Mouse (Mus musculus) lung, postnatal 14 days (tissue): ENCODE results near the gene Kmt5a.

Experiments used
- DNase-seq: peaks from one replicate; pipeline ENCODE4 v3.0.0; 2021

Kmt5a gene

GRCm38 (mm10) chr5:124439447-124440093 lies at the start of gene Kmt5a:
Kmt5a (plus strand) TSS chr5:124439930.
- DNase-seq: peak; percentile 93

- DNase-seq: no peak
Observed at GRCm38 (mm10) chr5:124392412-124392811, 47.3 kb upstream of the Kmt5a start.

- no peak for DNase-seq
Observed at GRCm38 (mm10) chr5:124393726-124394125, 46.0 kb upstream of the Kmt5a start.

- no peak for DNase-seq
Observed at GRCm38 (mm10) chr5:124410808-124411207, 28.9 kb upstream of the Kmt5a start.

- DNase-seq: no peak
Observed at GRCm38 (mm10) chr5:124412163-124412562, 27.6 kb upstream of the Kmt5a start.

GRCm38 (mm10) chr5:124418903-124419302 lies 20.8 kb upstream of the Kmt5a start:
- no peak for DNase-seq

GRCm38 (mm10) chr5:124421786-124422185 lies 17.9 kb upstream of the Kmt5a start:
- no peak for DNase-seq

GRCm38 (mm10) chr5:124424200-124424722 lies 15.5 kb upstream of the Kmt5a start:
- DNase-seq: no peak

GRCm38 (mm10) chr5:124424723-124425411 lies 14.9 kb upstream of the Kmt5a start:
- DNase-seq: no peak

GRCm38 (mm10) chr5:124425412-124426259 lies 14.1 kb upstream of the Kmt5a start, which contains the start of gene Sbno1:
Sbno1 (minus strand) TSS chr5:124426001.
- peak; percentile 93 for DNase-seq

- no peak for DNase-seq
Observed at GRCm38 (mm10) chr5:124426475-124427071, 13.2 kb upstream of the Kmt5a start.

- peak; percentile 75 for DNase-seq
Observed at GRCm38 (mm10) chr5:124432398-124433012, 7.2 kb upstream of the Kmt5a start.

- DNase-seq: no peak
Observed at GRCm38 (mm10) chr5:124433048-124433447, 6.7 kb upstream of the Kmt5a start.

- peak; percentile 54 for DNase-seq
Observed at GRCm38 (mm10) chr5:124438229-124438628, 1.5 kb upstream of the Kmt5a start.

GRCm38 (mm10) chr5:124438746-124439145 lies 984 bp upstream of the Kmt5a start:
- DNase-seq: no peak

GRCm38 (mm10) chr5:124440094-124440701 lies 468 bp downstream of the Kmt5a start:
- peak; percentile 63 for DNase-seq

- no peak for DNase-seq
Observed at GRCm38 (mm10) chr5:124442628-124443027, 2.9 kb downstream of the Kmt5a start.

GRCm38 (mm10) chr5:124444208-124444607 lies 4.5 kb downstream of the Kmt5a start:
- no peak for DNase-seq

- DNase-seq: peak; percentile 77
Observed at GRCm38 (mm10) chr5:124444661-124445561, 5.2 kb downstream of the Kmt5a start.

- DNase-seq: peak; percentile 50
Observed at GRCm38 (mm10) chr5:124445621-124446293, 6.0 kb downstream of the Kmt5a start.
